Mouse (Mus musculus) lung, adult 2 months (tissue): ENCODE measurements around the gene Elavl3.

ENCODE experiments used
- CTCF ChIP-seq: fragments of 200-500 bp; IDR thresholded peaks from 2 replicates; pipeline ENCODE4 v1.5.1; 2011; ENCODE audit warnings: mild to moderate bottlenecking, low read length, control low read depth; ENCODE audit not compliant: insufficient read depth
- POLR2A ChIP-seq: fragments of 200-500 bp; IDR thresholded peaks from 2 replicates; pipeline ENCODE4 v1.6.1; 2011; ENCODE audit warnings: low read depth, mild to moderate bottlenecking, control low read depth, low read length, borderline replicate concordance; ENCODE audit errors: extremely low read depth

DNA sequence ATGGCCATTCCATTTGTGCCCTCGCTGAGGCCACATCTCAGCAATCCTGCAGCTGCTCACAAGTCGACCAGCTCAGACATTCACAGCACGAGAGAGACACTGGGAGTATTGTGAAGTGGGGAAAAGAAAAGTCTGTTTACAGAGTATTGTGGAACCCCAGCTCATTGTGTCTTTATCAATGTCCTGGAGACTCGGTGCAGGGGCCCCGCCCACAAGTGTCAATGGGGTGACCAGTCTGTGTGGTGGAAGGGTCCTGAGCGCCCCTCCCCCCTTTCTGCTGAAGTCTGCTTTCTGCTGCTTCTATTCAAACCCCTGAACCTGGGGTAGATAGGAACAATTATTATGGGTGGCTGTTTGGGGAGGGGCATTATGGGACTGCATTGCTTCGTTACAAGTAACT lies 23.4 kb downstream of the Elavl3 start:
- TF ChIP-seq CTCF (no peak), POLR2A (no peak)
